Mouse (Mus musculus): ENCODE measurements around the gene Susd2. TPM values are rescaled to one million over a fixed set of nuclear protein-coding genes. Genes with fewer than 3 reads are reported as not detected.
A peak's percentile ranks its signal among the peaks of the same experiment; 100 is the strongest.

Susd2 gene
- polyA plus RNA-seq, 1 experiment: 2.8 TPM

DNA sequence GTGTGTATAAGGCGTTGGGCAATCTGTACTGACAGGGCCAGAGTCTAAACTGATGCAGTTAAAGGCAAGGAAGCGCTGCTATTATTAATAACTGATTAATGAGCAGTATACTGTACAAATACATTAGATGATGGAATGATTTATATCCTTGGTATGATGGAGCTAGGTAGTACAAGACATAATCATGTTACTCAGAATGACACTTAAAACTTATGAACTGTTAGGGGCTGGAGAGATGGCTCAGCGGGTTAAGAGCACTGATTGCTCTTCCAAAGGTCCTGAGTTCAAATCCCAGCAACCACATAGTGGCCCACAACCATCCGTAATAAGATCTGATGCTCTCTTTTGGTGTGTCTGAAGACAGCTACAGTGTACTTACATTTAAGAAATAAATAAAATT is 36.6 kb downstream of the Susd2 start:
- TF ChIP-seq CTCF (IDR thresholded peaks at IDR 0.05; ENCODE audit: control insufficient read depth, insufficient read depth, low read length): no peak
- Histone ChIP-seq H3K4me1 (ENCODE audit: control insufficient read depth, insufficient read depth, low read length) (no peaks in the 10 kb centered on the region), H3K4me3 (replicated peaks; ENCODE audit: control insufficient read depth, low read depth, low read length) (no peak overlapping the region), H3K27ac (ENCODE audit: control insufficient read depth, insufficient read depth, low read depth, low read length, poor library complexity) (no peak overlapping the region)
- WGBS: 86% methylated on average over 4 of the region's 4 CpGs

DNA sequence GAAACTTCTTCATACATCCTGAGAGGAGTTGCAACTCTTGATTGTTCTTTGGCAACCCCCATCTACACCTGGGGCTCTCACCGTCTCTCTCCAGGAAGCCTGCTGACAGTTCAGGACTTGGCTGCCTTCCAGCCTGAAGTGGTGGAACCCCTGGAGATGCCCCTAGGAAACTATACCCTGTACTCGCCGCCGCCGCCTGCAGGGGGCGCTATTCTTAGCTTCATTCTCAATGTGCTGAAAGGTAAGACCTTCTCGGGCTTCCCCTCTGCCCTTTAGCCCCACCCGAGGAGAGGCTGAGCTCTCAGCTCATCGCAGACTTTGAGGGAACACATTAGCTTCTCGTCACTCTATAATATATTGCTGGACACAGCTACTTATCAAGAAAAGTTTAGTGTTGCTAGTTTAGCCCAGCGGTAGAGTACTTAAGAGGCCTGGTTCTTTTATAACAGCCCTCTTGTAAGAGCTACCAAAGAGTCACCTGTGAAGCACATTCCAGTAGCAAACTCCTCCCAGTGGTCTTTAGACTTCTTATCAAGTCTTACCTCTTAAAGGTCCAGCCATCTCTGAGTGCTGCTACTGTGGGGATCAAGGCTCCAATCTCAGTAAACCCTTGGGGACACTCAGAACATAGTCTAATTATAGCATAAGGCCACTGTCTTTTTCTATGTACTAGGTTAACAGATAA is 38.5 kb downstream of the Susd2 start:
- WGBS: 51% methylated on average over 11 of the region's 11 CpGs
- Histone ChIP-seq H3K4me1 (ENCODE audit: control insufficient read depth, insufficient read depth, low read length) (no peaks in the 10 kb centered on the region), H3K4me3 (replicated peaks; ENCODE audit: control insufficient read depth, low read depth, low read length) (no peak overlapping the region), H3K27ac (ENCODE audit: control insufficient read depth, insufficient read depth, low read depth, low read length, poor library complexity) (no peak overlapping the region)
- peak; percentile 35; the same call in 1 of the 2 replicates for TF ChIP-seq CTCF (IDR thresholded peaks at IDR 0.05; ENCODE audit: control insufficient read depth, insufficient read depth, low read length)
- no peak for TF ChIP-seq POLR2A (IDR thresholded peaks at IDR 0.05; ENCODE audit: borderline replicate concordance, control insufficient read depth, low read depth, low read length)

DNA sequence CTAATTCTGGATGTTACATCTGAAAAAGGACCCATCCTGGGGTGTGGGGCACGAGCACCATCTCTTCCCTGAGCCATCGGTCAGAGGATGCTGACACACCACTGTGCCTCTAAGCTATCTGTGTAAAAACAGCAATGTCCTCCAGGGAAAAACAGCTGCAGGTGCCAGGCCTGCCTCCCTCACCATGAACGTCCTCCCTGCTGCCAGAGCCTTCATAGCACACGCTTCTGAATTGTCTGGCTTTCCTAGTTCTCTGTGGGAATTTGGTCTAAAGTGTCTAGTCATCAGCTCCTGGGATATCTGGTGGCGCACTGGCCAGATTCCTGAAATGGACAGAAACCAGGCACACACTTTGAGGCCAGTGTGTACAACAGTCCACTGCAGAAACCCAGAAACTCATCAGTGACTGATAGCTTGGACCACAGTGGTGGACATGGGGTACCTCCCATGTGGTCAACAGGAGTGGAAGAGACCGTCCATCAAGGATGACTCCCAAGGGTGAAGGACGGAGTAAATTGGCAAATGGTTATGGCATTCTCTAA is 43.5 kb downstream of the Susd2 start:
- Histone ChIP-seq H3K4me1 (ENCODE audit: control insufficient read depth, insufficient read depth, low read length) (no peaks in the 10 kb centered on the region), H3K4me3 (replicated peaks; ENCODE audit: control insufficient read depth, low read depth, low read length) (no peak overlapping the region), H3K27ac (ENCODE audit: control insufficient read depth, insufficient read depth, low read depth, low read length, poor library complexity) (no peak overlapping the region)
- 85% methylated on average over 7 of the region's 7 CpGs for WGBS
- TF ChIP-seq CTCF (IDR thresholded peaks at IDR 0.05; ENCODE audit: control insufficient read depth, insufficient read depth, low read length): no peak
- no peak for TF ChIP-seq POLR2A (IDR thresholded peaks at IDR 0.05; ENCODE audit: borderline replicate concordance, control insufficient read depth, low read depth, low read length)

DNA sequence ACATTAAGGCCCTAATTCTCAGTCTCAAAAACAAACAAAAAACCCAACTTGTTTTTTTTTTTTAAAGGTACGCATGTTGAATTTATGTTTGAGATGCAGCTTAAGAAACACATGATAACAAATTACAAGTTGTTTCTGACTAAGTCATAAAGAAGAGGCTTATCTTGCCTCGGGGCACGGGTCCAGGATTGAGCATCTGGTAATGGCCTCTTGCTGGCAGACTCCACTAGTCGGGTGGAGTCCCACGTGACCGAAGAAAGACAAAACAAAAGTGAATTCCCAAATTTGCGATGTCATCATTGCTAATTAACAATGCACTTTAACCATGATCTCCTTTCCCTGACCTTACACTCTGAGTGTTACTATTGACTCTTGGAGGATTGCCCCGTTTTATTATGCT is 47.8 kb downstream of the Susd2 start:
- no peak for TF ChIP-seq POLR2A (IDR thresholded peaks at IDR 0.05; ENCODE audit: borderline replicate concordance, control insufficient read depth, low read depth, low read length)
- TF ChIP-seq CTCF (IDR thresholded peaks at IDR 0.05; ENCODE audit: control insufficient read depth, insufficient read depth, low read length): no peak
- WGBS: 70% methylated on average over 8 of the region's 8 CpGs
- H3K27ac ChIP-seq (ENCODE audit: control insufficient read depth, insufficient read depth, low read depth, low read length, poor library complexity): no peak overlapping the region
- H3K4me1 ChIP-seq (ENCODE audit: control insufficient read depth, insufficient read depth, low read length): peaks cover 7% of the 10 kb centered on the region
- no peak overlapping the region for H3K4me3 ChIP-seq (replicated peaks; ENCODE audit: control insufficient read depth, low read depth, low read length)

DNA sequence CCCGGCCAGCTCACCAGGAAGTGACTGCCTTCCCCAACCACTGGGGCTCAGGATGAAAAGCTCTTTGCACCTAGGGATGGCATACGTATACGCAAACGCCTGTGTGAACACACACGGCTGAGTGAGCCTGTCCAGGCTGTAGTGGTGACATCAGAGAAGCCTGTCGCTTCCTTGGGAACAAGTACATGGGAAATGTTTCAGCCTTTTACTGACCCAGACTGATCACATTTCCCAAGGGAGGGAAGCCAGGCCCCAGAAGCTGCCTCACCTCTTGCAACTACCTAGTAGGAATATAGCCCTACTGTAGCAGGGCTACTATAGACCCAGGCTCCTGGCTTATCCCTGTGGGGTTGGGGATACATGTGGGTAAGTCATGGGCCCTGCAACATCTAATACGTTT is 51.2 kb downstream of the Susd2 start:
- peaks cover 11% of the 10 kb centered on the region for H3K4me1 ChIP-seq (ENCODE audit: control insufficient read depth, insufficient read depth, low read length)
- H3K4me3 ChIP-seq (replicated peaks; ENCODE audit: control insufficient read depth, low read depth, low read length): peak overlapping the region; percentile 60
- WGBS: 59% methylated on average over 7 of the region's 7 CpGs
- TF ChIP-seq POLR2A (IDR thresholded peaks at IDR 0.05; ENCODE audit: borderline replicate concordance, control insufficient read depth, low read depth, low read length) (no peak), CTCF (IDR thresholded peaks at IDR 0.05; ENCODE audit: control insufficient read depth, insufficient read depth, low read length) (no peak)
- peak overlapping the region; percentile 95 for H3K27ac ChIP-seq (ENCODE audit: control insufficient read depth, insufficient read depth, low read depth, low read length, poor library complexity)

DNA sequence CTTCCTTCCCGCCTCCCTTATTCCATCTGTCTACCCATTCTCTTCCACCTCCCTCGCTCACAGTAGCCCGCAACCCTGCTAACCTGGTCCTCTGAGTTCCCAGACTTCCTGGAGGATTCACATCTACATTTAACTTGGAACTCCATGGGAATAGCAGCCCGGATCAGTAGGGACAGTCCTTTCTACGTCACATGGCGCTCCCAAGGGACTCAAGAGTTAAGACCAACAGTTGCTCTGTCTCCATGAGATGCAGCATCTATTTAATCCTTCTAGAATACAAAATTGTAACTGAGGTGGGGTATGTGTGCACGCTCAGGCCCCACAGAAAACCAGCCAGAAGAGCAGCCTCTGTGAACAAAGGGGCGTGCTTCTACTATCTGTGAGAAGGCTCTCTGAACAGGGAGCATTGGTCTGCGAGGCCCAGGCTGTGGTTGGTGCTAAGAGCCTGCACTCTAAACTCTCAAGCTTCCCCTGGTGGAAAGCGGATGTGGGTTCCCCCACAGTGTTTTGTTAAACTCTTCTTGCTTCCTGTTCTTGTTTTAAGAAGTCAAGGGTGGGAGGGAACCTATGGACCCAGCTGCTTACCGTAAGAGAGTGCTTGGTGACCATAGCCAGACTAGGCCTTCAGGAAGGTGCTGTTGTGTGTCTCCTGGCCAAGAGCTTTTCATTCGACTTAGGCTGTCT is 52.5 kb downstream of the Susd2 start:
- TF ChIP-seq POLR2A (IDR thresholded peaks at IDR 0.05; ENCODE audit: borderline replicate concordance, control insufficient read depth, low read depth, low read length): no peak
- 33% methylated on average over 12 of the region's 12 CpGs for WGBS
- Histone ChIP-seq H3K4me3 (replicated peaks; ENCODE audit: control insufficient read depth, low read depth, low read length) (peak overlapping the region; percentile 60), H3K27ac (ENCODE audit: control insufficient read depth, insufficient read depth, low read depth, low read length, poor library complexity) (peak overlapping the region; percentile 95), H3K4me1 (ENCODE audit: control insufficient read depth, insufficient read depth, low read length) (peaks cover 11% of the 10 kb centered on the region)

DNA sequence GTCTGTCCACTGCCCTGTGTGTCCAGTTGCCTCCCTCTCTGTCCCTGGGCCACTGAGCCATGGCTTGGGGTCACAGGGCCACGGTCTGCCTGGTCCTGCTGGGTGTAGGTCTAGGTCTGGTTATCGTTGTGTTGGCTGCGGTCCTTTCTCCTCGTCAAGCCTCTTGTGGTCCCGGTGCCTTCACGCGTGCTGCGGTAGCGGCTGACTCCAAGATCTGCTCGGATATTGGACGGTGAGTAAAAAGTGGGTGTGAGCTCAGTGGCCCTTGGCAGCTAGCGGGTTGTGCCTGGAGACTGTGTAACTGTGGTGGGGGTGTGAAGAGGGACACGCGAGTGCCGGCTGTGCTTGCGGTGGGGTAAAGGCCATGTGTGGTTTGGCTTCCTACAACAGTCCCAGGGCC is 54.2 kb downstream of the Susd2 start:
- Histone ChIP-seq H3K4me1 (ENCODE audit: control insufficient read depth, insufficient read depth, low read length) (peaks cover 11% of the 10 kb centered on the region), H3K4me3 (replicated peaks; ENCODE audit: control insufficient read depth, low read depth, low read length) (peak overlapping the region; percentile 75), H3K27ac (ENCODE audit: control insufficient read depth, insufficient read depth, low read depth, low read length, poor library complexity) (peak overlapping the region; percentile 68)
- 6% methylated on average over 16 of the region's 16 CpGs for WGBS
- TF ChIP-seq POLR2A (IDR thresholded peaks at IDR 0.05; ENCODE audit: borderline replicate concordance, control insufficient read depth, low read depth, low read length) (peak; percentile 41; the same call in 1 of the 2 replicates), CTCF (IDR thresholded peaks at IDR 0.05; ENCODE audit: control insufficient read depth, insufficient read depth, low read length) (no peak)

DNA sequence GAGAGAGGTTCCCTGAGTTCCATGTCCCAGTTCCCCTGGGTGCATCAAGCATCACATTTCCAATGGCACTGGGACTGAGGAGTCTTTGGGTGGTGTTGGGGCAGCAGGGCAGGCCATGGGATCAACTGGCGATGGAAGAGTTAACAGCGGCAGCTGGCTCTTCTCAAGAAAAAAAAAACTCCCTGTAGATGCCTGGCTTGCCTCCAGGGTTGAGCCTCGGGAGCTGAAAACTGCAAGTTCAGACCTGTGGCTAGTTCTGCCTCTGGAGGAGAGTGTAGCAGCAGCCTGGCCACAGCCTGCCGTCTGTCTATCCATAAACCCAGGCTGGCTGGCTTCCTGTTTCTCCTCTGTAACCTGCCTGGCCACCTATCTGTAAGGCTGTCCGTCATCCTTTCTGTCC is 54.7 kb downstream of the Susd2 start, which contains the start of gene Ggt5:
Ggt5 (plus strand) TSS at position 212 of the 400 bp plus-strand sequence.
- WGBS: 9% methylated on average over 5 of the region's 5 CpGs
- Histone ChIP-seq H3K4me3 (replicated peaks; ENCODE audit: control insufficient read depth, low read depth, low read length) (peak within 1 kb of the TSS; percentile 75), H3K4me1 (ENCODE audit: control insufficient read depth, insufficient read depth, low read length) (peaks cover 11% of the 10 kb centered on the region), H3K27ac (ENCODE audit: control insufficient read depth, insufficient read depth, low read depth, low read length, poor library complexity) (peak within 1 kb of the TSS; percentile 68)
- no peak for TF ChIP-seq POLR2A (IDR thresholded peaks at IDR 0.05; ENCODE audit: borderline replicate concordance, control insufficient read depth, low read depth, low read length)
- TF ChIP-seq CTCF (IDR thresholded peaks at IDR 0.05; ENCODE audit: control insufficient read depth, insufficient read depth, low read length): no peak

All from bone marrow, adult 2 months (tissue).